Mouse (Mus musculus) CH12.LX (cell line): ENCODE data around the gene Btbd17. TPM values are rescaled to one million over a fixed set of nuclear protein-coding genes. Genes with fewer than 3 reads are reported as not detected.

Experiments used
- DNase-seq: peaks from one replicate; pipeline ENCODE4 v3.0.0-alpha.2; 2013; ENCODE audit errors: extremely low read depth
- H3K27ac ChIP-seq: 2 replicates; pipeline ENCODE4 v1.5.1; 2012; ENCODE audit warnings: low read depth, mild to moderate bottlenecking, control low read depth, moderate library complexity; ENCODE audit not compliant: insufficient read depth
- H3K27me3 ChIP-seq: replicated peaks from 2 replicates; pipeline ENCODE3; 2012; ENCODE audit warnings: inconsistent platforms
- H3K36me3 ChIP-seq, 2 experiments: replicated peaks in 1 of 2; 2 replicates each; pipeline versions ENCODE3 to v1.6.1; 2012; ENCODE audit warnings: inconsistent platforms in 1 of 2, low read length in 1 of 2, mild to moderate bottlenecking in 1 of 2, mixed read lengths in 1 of 2, moderate library complexity in 1 of 2; ENCODE audit not compliant: control insufficient read depth in 1 of 2, insufficient read depth in 1 of 2
- H3K4me1 ChIP-seq, 2 experiments: 2 replicates each; pipeline ENCODE4 v1.6.1; 2012; ENCODE audit warnings: inconsistent platforms in 1 of 2, moderate library complexity in 1 of 2; ENCODE audit not compliant: insufficient read depth in 2 of 2, control insufficient read depth in 1 of 2
- H3K4me2 ChIP-seq: 2 replicates; pipeline ENCODE4 v1.6.1; 2012; ENCODE audit warnings: low read depth, mild to moderate bottlenecking, control low read depth; ENCODE audit not compliant: poor library complexity, insufficient read depth, severe bottlenecking
- H3K4me3 ChIP-seq, 3 experiments: fragments of 150-350 bp in 1 of 3; sonication (generic) in 1 of 3; replicated peaks in 1 of 3; 2 replicates each; pipeline versions ENCODE3 to v1.5.1; 2011 to 2012; ENCODE audit warnings: low read depth in 2 of 3, low read length in 2 of 3, mild to moderate bottlenecking in 2 of 3, moderate library complexity in 2 of 3, control low read depth in 1 of 3, improper control_type of control experiment in 1 of 3, inconsistent platforms in 1 of 3, mixed read lengths in 1 of 3; ENCODE audit not compliant: poor library complexity in 1 of 3
- H3K79me2 ChIP-seq: replicated peaks from 2 replicates; pipeline ENCODE4 v1.6.1; 2012; ENCODE audit warnings: mild to moderate bottlenecking, moderate library complexity; ENCODE audit not compliant: control insufficient read depth, poor library complexity, insufficient read depth, severe bottlenecking; ENCODE audit errors: extremely low read depth
- H3K9ac ChIP-seq: 2 replicates; pipeline ENCODE4 v1.6.1; 2012; ENCODE audit warnings: low read depth, mild to moderate bottlenecking, control low read depth, moderate library complexity; ENCODE audit not compliant: insufficient read depth
- H3K9me3 ChIP-seq: replicated peaks from 2 replicates; pipeline ENCODE3; 2012; ENCODE audit warnings: low read length, inconsistent platforms, mixed read lengths
- CHD1 ChIP-seq: IDR thresholded peaks from 2 replicates; pipeline ENCODE4 v1.6.1; 2012; ENCODE audit warnings: low read depth, low read length, improper control_type of control experiment, inconsistent platforms
- CTCF ChIP-seq, 2 experiments: IDR thresholded peaks in 1 of 2; conservative IDR thresholded peaks in 1 of 2; 2 replicates each; pipeline ENCODE4 v1.5.1; 2011 to 2012; ENCODE audit warnings: low read depth in 2 of 2, low read length in 2 of 2, improper control_type of control experiment in 1 of 2, inconsistent platforms in 1 of 2, mild to moderate bottlenecking in 1 of 2, moderate library complexity in 1 of 2
- EP300 ChIP-seq: IDR thresholded peaks from 2 replicates; pipeline ENCODE4 v1.6.1; 2011; ENCODE audit warnings: low read length, improper control_type of control experiment
- ETS1 ChIP-seq: conservative IDR thresholded peaks from 2 replicates; pipeline ENCODE4 v1.6.1; 2012; ENCODE audit warnings: low read depth, mild to moderate bottlenecking, inconsistent platforms, low read length, improper control_type of control experiment, moderate library complexity
- HCFC1 ChIP-seq: IDR thresholded peaks from 2 replicates; pipeline ENCODE4 v1.6.1; 2012; ENCODE audit warnings: low read depth, mild to moderate bottlenecking, inconsistent platforms, low read length, improper control_type of control experiment
- JUN ChIP-seq: IDR thresholded peaks from 2 replicates; pipeline ENCODE4 v1.6.1; 2011; ENCODE audit warnings: low read depth, mild to moderate bottlenecking, low read length, improper control_type of control experiment, moderate library complexity; ENCODE audit not compliant: insufficient read depth
- KAT2A ChIP-seq: IDR thresholded peaks from 2 replicates; pipeline ENCODE4 v1.6.1; 2012; ENCODE audit warnings: low read length, improper control_type of control experiment, inconsistent platforms; ENCODE audit not compliant: insufficient replicate concordance
- MAFK ChIP-seq: IDR thresholded peaks from 2 replicates; pipeline ENCODE4 v1.6.1; 2011; ENCODE audit warnings: low read length, improper control_type of control experiment; ENCODE audit not compliant: insufficient replicate concordance
- MAX ChIP-seq: IDR thresholded peaks from 2 replicates; pipeline ENCODE4 v1.6.1; 2011; ENCODE audit warnings: low read length, improper control_type of control experiment
- MEF2A ChIP-seq: IDR thresholded peaks from 2 replicates; pipeline ENCODE4 v1.6.1; 2014; ENCODE audit warnings: low read depth, mild to moderate bottlenecking, inconsistent platforms, low read length, improper control_type of control experiment, borderline replicate concordance
- MYC ChIP-seq: IDR thresholded peaks from 2 replicates; pipeline ENCODE4 v1.6.1; 2011; ENCODE audit warnings: low read depth, mild to moderate bottlenecking, improper control_type of control experiment, low read length
- NELFE ChIP-seq: IDR thresholded peaks from 2 replicates; pipeline ENCODE4 v1.6.1; 2011; ENCODE audit warnings: low read depth, low read length, improper control_type of control experiment
- POLR2AphosphoS2 ChIP-seq: IDR thresholded peaks from 2 replicates; pipeline ENCODE4 v1.6.1; 2011; ENCODE audit warnings: low read depth, low read length, improper control_type of control experiment
- SIN3A ChIP-seq: IDR thresholded peaks from 2 replicates; pipeline ENCODE4 v1.6.1; 2012; ENCODE audit warnings: low read length, improper control_type of control experiment, inconsistent platforms
- TBP ChIP-seq: conservative IDR thresholded peaks from 2 replicates; pipeline ENCODE4 v1.6.1; 2011; ENCODE audit warnings: low read depth, low read length, improper control_type of control experiment
- TCF12 ChIP-seq: IDR thresholded peaks from 2 replicates; pipeline ENCODE4 v1.6.1; 2014; ENCODE audit warnings: low read depth, mild to moderate bottlenecking, inconsistent platforms, low read length, improper control_type of control experiment
- USF1 ChIP-seq: IDR thresholded peaks from 2 replicates; pipeline ENCODE4 v1.6.1; 2014; ENCODE audit warnings: low read depth, mild to moderate bottlenecking, inconsistent platforms, low read length, improper control_type of control experiment
- USF2 ChIP-seq: conservative IDR thresholded peaks from 2 replicates; pipeline ENCODE4 v1.6.1; 2011; ENCODE audit warnings: low read depth, low read length, improper control_type of control experiment
- ZC3H11A ChIP-seq: IDR thresholded peaks from 2 replicates; pipeline ENCODE4 v1.6.1; 2012; ENCODE audit warnings: low read depth, mild to moderate bottlenecking, inconsistent platforms, low read length, improper control_type of control experiment
- ZMIZ1 ChIP-seq: IDR thresholded peaks from 2 replicates; pipeline ENCODE4 v1.6.1; 2012; ENCODE audit warnings: low read depth, mild to moderate bottlenecking, inconsistent platforms, low read length, improper control_type of control experiment
- ZNF384 ChIP-seq: IDR thresholded peaks from 2 replicates; pipeline ENCODE4 v1.6.1; 2012; ENCODE audit warnings: low read depth, low read length, improper control_type of control experiment, inconsistent platforms
- dilution Hi-C: fragments of 300-500 bp; cut with MboI; formaldehyde crosslinking; loops from 2 replicates; pipeline ENCODE4 v1.14.3; 2020; ENCODE audit warnings: low sequenced_read_pairs; ENCODE audit not compliant: extremely low pct_unique_long_range_greater_than_20kb, extremely low pct_ligation_motif_present
- in situ Hi-C: fragments of 300-500 bp; cut with MboI; formaldehyde crosslinking; loops from 3 replicates; pipeline ENCODE4 v1.14.3; 2019; ENCODE audit warnings: low sequenced_read_pairs, low pct_ligation_motif_present, low pct_unique_long_range_greater_than_20kb, mixed read lengths
- polyA plus RNA-seq: library from polyadenylated mRNA; unstranded; fragments of >175 nt; gene quantifications from 2 replicates; pipeline ENCODE4 v1.2.1, GENCODE M21; 2012; ENCODE audit warnings: low read depth; ENCODE audit not compliant: insufficient read length
- total RNA-seq, 2 experiments: library from RNA; depleted of rRNA; stranded (reverse); fragments of 300-350 nt in 1 of 2; fragments of >200 nt in 1 of 2; gene quantifications; 2 replicates each; pipeline ENCODE4 v1.2.3; 2012 to 2014

Btbd17 gene
- total and polyA plus RNA-seq, 3 experiments = not detected

- H3K27ac ChIP-seq = no peak overlapping the region
- H3K9ac ChIP-seq = no peak overlapping the region
- peaks cover 0 to 2% of the 10 kb centered on the region in 2 experiments; a peak in 2 of 4 replicates for H3K4me1 ChIP-seq
- peaks cover 6% of the 10 kb centered on the region for H3K27me3 ChIP-seq
- no peak overlapping the region for H3K4me2 ChIP-seq
- no peaks in the 10 kb centered on the region for H3K79me2 ChIP-seq
- H3K4me3 ChIP-seq = no peak overlapping the region
- no peak for TF ChIP-seq EP300
- TF ChIP-seq CTCF (conservative IDR thresholded peaks at IDR 0.05 in 1 of 2, IDR thresholded peaks at IDR 0.05 in 1 of 2; ENCODE audit: low read depth in 2 of 2, low read length in 2 of 2) = no peak
- TF ChIP-seq POLR2AphosphoS2 = no peak
- no peak for TF ChIP-seq JUN
- TF ChIP-seq MAX = no peak
- TF ChIP-seq KAT2A = no peak
- no peak for TF ChIP-seq TBP
- no peak for TF ChIP-seq HCFC1
- no peak for TF ChIP-seq TCF12
- TF ChIP-seq CHD1 = no peak
- TF ChIP-seq ZMIZ1 = no peak
- TF ChIP-seq MYC = no peak
- TF ChIP-seq ZNF384 = no peak
- no peak for TF ChIP-seq USF1
- DNase-seq = no peak
- in situ Hi-C loops = no loop called here
- no peaks in the 10 kb centered on the region for H3K36me3 ChIP-seq
- H3K9me3 ChIP-seq = peaks cover 10% of the 10 kb centered on the region
- dilution Hi-C loops = no loop called here
Observed at GRCm38 (mm10) chr11:114843818-114844463, 48.2 kb upstream of the Btbd17 start.

- Histone ChIP-seq H3K9ac (no peak overlapping the region), H3K4me2 (no peak overlapping the region), H3K9me3 (no peaks in the 10 kb centered on the region), H3K27ac (no peak overlapping the region), H3K4me3 (no peak overlapping the region), H3K36me3 (no peaks in the 10 kb centered on the region), H3K4me1 (peaks cover 0 to 13% of the 10 kb centered on the region in 2 experiments; a peak in 2 of 4 replicates), H3K27me3 (peaks cover 2% of the 10 kb centered on the region), H3K79me2 (no peaks in the 10 kb centered on the region)
- no peak for TF ChIP-seq MEF2A
- TF ChIP-seq MAFK = no peak
- TF ChIP-seq SIN3A = no peak
- TF ChIP-seq USF2 = no peak
- no peak for TF ChIP-seq ETS1
- TF ChIP-seq HCFC1 = no peak
- no peak for TF ChIP-seq ZNF384
- no peak for TF ChIP-seq NELFE
- TF ChIP-seq TCF12 = no peak
- TF ChIP-seq ZC3H11A = no peak
- no peak for DNase-seq
- in situ Hi-C loops (no loop called here), dilution Hi-C loops (no loop called here)
Observed at GRCm38 (mm10) chr11:114833166-114833565, 37.4 kb upstream of the Btbd17 start.
